Mouse (Mus musculus): ENCODE data around the gene Pcmt1.

DNA sequence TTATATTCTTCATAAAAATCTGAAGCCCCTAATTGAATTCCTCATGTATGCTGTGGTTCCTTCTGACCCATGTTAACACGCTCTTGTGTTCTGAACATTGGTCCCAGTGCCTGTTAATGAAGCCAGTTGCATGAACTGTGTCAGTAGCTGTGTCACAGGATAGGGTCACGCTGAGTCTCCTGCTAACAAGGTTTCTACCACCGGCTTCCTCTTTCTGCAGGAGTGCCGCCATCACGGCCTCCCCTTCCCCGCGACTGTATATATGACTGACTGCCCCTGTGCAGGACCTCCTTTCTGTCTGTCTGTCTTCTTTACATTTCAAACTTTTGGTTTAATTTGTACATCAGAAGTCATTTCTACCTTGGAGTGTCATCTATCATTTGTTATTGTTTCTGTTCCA, 82.8 kb downstream of the Pcmt1 start:
- TF ChIP-seq CEBPB (IDR thresholded peaks at IDR 0.05; ENCODE audit: low read depth) (no peak), MYOG (IDR thresholded peaks at IDR 0.05; ENCODE audit: control insufficient read depth, extremely low read depth, insufficient read length) (no peak)

All from C2C12 (cell line).